Mouse (Mus musculus): ENCODE data around the gene Ctbs. TPM values are rescaled to one million over a fixed set of nuclear protein-coding genes. Genes with fewer than 3 reads are reported as not detected.
A peak's percentile ranks its signal among the peaks of the same experiment; 100 is the strongest.

Ctbs gene
- total RNA-seq, 2 experiments from 2014 or later: 25.0 to 37.1 TPM

DNA sequence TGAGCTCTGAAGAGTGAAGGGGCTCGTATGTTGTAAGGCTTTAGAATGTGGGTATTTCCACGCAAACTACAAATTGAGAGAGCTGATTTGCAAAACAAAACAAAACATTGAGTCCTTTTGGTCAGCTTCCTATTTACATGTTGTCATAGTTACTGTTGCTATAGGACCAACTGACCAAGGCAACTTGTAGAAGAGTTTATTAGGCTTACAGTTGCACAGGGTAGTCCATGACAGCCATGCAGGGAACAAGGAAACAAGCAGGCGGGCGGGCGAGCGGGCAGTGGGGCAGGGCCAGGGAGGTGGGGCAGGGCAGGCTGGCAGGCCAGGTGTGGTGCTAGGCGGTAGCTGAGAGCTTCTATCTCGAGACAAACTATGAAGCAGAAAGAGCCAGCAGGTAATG is 23.1 kb upstream of the Ctbs start:
- no peak for ATAC-seq (ENCODE audit: poor library complexity, severe bottlenecking)

DNA sequence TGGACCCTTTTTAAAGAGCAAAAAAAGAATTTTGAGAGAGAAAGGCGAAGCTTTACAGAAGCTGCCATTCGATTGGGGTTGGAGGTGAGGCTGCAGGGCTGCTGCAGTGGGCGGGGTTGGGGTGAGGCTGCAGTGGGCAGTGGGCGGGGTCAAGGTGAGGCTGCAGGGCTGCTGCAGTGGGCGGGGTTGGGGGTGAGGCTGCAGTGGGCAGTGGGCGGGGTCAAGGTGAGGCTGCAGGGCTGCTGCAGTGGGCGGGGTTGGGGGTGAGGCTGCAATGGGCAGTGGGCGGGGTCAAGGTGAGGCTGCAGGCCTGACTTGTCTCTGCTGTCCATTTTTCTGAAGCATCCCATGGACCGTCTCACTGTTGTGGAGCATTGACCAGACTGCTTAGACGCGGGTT is 16.5 kb upstream of the Ctbs start:
- peak; percentile 25; the same call in 1 of the 2 replicates for ATAC-seq (ENCODE audit: poor library complexity, severe bottlenecking)

DNA sequence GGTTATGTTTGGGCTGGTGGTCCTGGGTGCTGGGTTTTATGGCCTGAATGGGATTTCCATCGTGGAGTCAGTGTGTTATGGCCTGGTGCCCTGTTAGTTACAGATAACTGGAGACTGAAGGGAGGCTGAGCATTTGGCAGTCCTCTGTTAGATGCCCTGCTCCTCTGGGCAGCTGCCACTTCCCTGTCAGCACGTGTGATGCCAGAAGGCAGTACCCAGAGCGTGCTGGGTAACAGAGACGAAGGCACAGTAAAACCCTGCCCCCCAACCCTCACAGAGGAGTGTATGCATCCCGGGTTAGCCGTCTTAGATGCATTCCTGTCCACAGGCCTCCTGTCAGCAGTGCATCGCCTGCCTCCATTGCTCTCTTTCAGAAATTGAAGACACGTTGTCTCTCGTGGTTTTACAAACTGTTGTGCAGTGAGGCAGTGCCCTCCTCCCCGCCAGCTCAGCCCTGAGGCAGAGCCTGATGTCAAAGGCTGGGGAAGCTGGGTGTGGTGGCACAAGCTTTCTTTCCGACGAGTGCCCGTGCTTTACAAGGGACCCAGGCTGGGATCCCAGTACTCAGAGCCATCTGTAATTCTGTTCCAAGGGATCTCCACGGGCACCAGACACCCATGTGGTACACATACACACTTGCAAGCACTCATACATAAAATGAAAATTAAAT is 15.8 kb upstream of the Ctbs start:
- ATAC-seq (ENCODE audit: poor library complexity, severe bottlenecking): no peak

DNA sequence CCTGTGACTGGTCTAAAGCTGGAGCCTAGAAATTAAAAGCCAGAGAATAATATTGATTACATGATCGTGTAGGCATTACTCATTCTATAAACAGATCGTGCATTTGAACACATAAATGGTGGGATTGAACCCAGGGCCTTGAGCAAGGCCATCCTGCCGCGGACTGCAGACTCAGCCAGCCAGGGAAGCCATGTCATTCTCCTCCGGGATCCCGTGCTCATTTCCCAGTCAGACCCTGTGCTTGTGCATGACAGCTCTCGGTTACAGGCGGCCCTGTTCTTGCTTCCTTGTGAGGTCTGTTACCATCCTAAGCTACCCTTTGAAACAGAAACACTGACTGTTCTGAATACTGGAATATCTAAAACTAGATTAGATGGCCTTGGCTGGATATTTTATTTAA is 14.9 kb upstream of the Ctbs start:
- ATAC-seq (ENCODE audit: poor library complexity, severe bottlenecking): no peak

DNA sequence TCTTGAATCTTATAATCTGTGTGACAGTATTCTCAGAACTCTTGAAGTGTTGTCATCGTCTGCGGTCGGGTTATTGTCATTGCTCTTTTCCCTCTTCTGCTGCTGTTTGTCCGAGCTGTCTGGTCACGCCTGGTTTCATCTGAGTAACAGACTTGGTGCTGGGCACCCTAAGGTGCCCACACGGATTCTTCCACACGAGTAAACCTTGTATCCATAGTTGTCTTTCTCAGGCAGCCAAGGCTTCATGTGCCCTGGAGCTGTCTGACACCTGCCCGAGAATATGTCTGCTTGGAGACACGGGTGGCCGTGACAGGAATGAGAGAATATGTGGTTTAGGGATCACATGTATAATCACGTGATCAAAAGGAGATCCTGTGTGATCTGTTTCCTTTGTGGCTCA is 14.1 kb upstream of the Ctbs start:
- no peak for ATAC-seq (ENCODE audit: poor library complexity, severe bottlenecking)

DNA sequence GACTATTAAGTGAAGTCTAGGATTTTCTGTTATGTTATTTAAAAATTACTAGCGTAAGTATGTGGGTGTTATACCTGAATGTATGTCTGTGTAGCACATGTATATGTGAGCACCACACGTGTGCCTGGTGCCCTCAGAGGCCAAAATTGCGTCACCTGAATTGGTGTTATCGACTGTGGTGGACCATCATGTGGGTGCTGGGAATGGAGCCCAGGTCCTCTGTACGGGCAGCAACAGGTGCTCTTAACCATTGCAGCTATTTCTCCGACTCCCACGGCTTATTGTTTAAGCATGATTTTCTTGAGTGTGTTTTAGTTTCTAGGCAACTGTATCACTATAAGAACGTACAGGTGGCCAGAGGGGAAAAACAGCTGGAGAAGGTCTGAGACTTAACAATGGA is 13.5 kb upstream of the Ctbs start:
- ATAC-seq (ENCODE audit: poor library complexity, severe bottlenecking): no peak

DNA sequence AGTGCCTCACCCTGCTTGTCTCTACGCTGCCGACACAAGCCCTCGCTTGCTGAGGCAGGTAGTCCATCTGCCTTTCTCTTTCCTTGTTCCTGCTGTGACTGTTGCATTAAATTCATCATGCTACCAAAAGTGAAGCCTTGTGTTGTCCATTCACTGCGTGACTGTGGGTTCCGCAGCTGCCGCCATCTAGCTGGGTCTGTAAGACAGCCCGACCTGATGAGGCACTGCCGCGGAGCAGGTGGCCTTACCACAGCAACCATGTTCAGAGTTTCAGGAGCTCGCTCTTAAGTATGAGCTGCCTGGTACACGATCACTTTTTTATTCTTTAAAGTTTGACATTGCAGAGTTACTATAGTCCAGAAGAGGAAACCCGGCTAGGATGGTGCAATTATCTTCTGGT is 9.6 kb upstream of the Ctbs start:
- ATAC-seq (ENCODE audit: poor library complexity, severe bottlenecking): no peak

DNA sequence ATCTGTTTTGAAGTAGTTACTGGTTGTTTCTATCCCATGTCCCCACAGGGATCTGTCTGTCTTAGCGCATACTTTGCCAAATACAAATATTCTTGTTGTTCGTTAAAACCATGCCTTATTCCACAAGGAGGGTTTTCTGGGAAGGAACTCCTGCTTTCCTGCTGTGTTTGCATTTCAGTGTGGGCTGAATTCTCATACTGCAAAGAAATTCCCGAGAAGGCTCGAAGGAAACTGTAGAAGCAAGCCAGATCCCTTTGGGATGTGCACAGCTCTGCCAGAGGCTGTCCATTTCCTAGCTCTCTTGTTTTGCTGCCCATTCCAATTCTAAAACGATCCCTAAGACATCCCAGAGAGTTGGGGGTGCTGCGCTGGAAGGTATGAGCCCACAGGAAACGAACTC is 9.2 kb upstream of the Ctbs start:
- ATAC-seq (ENCODE audit: poor library complexity, severe bottlenecking): no peak

DNA sequence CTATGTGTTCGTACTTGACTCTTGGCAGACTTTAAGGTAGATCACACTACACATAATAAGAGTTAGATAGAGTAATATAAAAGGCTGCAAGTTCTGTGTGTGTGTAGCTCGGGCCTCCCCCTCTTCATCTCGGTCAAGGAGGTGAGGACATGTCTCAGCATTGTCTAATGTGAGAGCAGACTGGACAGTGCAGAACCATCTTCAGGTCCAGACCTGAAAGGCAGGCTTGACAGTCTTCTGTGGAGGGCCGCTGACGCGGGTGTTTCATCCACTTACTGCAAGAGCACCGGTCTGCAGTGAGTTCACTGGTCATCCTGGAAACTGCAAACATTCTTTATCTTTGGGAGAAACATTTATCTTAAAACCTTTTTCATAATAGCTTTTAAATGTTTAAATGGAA is 7.1 kb upstream of the Ctbs start:
- ATAC-seq (ENCODE audit: poor library complexity, severe bottlenecking): no peak

DNA sequence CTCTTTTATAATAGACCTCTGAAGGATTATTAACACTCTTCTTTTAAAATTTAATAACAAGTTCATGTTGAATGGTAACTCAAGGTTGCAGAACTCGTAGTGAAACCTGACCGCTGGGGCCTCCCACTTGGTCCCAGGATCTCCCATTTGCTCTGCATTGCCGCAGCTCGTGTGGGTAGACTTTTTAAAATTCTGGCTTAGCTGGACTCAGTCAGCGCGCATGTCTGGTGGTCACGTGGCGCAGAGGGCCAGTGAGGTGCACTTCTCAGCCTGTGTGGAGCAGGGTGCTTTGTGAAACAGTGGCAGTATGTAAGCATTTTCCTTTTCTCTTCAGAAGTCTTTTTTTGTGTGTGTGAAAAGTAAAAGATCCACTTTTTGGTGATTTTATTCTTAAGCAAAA is 6.7 kb upstream of the Ctbs start:
- ATAC-seq (ENCODE audit: poor library complexity, severe bottlenecking): no peak

DNA sequence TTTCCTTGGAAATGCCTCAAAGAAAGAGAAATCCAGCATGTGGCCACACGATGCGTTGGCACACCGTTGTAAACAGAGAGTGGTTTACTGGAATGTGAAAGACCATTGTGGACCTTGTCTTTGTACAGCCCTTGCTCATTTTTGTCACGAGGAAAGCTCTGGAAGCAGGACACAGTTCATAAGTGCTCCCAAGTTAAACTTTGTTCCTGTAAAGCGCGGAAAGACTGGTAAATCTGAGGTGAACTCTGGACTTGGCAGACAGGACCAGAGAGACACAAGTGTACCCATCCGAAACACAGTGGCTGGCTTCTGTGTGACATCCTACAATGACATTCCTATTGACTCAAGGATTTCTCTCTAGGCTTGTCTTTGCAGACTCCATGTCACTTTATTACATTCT is 6.2 kb upstream of the Ctbs start:
- no peak for ATAC-seq (ENCODE audit: poor library complexity, severe bottlenecking)

DNA sequence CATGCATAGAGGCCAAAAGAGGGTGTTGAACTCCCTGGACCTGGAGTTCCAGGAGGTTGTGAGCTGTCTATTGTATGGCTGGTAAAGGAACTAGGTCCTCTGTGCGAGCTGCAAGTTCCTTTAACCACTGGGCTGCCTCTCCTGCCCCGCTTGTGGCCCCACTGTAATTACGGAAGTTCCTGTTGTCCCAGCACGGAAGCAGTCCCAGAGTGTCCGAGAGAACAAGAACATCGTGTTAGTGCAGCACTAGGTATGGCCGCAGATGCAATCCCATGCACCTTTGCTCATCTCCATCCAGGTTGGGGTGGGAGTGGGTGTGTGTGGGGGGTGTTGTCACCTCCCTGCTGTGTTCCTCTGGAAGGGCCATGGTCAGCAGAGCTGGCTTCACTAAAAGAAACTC is 4.7 kb upstream of the Ctbs start:
- peak; percentile 90 for ATAC-seq (ENCODE audit: poor library complexity, severe bottlenecking)

DNA sequence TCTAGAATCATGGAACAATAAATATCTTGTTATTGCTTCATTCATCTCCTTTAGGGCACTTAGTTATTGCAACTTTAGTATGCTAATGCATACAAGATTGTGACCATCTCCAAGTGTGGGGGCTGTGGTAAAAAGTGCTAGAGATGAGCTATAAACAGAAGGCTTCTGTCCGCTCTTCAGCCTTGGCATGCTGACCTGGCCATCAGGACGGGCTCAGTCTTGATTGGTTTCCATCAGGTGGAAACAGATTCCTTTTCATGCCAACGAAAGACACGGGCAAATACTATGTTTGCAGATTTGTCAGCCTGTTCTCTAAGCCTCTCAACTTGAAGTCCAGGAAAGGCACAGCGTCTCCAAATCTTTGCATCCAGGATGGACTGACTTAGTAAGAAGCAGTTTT is 2.4 kb upstream of the Ctbs start:
- ATAC-seq (ENCODE audit: poor library complexity, severe bottlenecking): no peak

DNA sequence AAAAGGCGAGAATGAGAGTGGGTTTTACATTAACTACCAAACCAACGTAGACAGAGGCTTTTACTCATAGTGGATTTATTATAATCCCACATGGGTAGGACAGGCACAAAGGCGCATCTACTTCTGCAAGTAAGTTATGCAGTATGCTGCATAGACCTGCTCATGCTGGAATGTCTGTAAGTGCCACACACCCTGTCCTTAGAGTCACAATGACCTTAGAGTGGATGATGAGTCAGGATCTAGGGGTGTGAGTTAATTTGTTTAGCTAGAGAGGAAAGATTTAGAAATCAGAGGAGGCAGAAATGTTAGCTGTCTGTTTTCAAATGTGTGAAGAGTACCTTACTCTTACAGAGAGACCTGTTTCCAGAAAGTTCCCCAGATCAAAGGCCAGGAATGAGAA is 2.0 kb upstream of the Ctbs start:
- ATAC-seq (ENCODE audit: poor library complexity, severe bottlenecking): no peak

DNA sequence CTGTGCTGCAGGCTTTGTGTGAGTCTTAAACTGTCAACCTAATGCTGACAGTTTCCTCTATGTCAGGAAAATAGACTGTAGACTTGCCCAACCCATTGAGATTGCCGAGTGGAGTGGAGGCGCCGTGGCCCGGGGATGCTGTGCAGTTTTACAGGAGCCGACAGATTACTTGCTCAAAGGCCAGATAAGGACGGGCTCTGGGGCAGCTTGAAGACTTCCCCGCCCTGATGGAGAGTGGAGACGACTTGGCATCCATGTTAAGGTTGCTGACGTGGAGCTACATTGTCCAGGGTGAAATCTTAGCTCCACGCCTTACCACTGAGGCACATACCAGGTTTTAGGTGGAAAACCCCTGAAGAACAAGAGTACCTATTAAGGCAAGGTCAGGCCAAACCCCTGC is 1.2 kb upstream of the Ctbs start:
- no peak for ATAC-seq (ENCODE audit: poor library complexity, severe bottlenecking)

DNA sequence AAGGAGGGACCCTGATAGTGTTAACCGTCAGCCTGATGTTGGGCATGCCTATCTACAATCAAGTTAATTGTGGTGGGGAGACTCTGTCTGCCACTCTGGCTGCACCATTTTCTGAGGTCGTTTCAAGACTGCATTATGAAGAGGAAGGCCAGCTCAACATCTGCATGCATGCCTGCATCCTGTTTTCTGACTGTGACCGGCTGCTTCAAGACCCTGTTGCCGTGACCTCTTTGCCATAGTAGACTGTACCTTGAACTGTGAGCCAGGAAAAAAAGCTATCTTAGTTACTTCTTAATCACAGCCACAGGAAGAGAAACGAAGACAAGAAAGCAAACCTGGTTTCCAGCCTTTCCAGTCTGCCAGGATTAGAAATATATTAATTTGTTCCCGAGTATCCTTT is 626 bp upstream of the Ctbs start:
- ATAC-seq (ENCODE audit: poor library complexity, severe bottlenecking): no peak

DNA sequence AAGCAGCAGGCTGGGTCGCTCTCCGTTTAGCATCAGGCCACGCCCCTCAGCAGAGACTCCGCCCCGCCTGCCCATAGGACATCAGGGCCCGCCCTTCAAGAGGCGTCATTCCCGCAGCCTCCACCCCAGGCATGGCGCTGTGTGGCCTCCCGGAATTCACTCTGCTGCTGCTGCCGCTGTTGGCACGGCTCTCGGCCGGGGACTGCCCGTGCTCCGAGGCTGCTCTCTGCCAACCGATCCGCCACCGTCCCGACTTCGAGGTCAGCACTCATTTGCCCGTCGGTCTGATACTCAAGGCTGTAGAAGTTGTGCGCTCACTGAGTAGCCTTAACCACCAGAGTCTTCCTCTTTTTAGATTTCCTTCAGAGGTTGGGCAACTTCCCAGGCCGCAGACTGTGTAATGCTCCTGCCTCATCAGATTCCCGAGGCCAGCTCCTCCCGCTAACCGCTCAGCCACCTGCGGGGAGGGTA is 811 bp downstream of the Ctbs start:
- ATAC-seq (ENCODE audit: poor library complexity, severe bottlenecking): peak; percentile 89

DNA sequence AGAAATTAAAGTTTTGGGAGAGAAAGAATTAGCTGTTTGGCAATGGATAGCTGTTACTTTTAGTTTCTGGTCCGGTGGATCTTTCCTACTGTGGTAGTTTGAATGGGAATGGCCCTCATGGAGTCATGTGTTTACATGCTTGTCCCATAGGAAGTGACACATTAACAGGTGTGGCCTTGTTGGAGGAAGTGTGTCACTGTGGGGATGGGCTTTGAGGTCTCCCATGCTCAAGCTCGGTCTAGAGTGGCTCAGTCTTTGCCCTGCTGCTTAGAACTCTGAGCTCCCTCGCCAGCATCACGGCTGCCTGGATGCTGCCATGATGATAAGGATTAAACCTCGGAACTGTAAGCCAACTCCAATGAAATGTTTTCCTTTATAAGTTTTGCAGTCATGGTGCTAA is 1.8 kb downstream of the Ctbs start:
- ATAC-seq (ENCODE audit: poor library complexity, severe bottlenecking): peak; percentile 5; the same call in 1 of the 2 replicates

DNA sequence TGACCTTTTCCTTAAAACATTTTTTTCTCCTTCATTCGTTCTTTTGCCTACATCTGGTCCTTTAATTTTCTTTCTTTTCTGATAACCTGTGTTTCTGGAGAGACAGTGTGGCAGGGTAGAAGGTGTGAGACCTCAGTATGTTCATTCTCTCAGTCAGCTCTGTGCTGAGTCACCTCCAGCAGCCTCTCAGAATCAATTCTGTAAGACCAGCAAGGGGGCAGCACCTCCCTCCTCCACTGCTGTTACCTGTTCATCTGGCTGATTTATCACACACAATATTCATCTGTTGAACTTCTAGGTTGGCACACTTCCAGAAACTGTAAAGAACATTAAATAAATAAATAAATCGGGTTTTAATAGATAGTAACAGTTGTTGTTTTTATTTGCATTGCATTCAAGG is 13.3 kb downstream of the Ctbs start:
- no peak for ATAC-seq (ENCODE audit: poor library complexity, severe bottlenecking)

DNA sequence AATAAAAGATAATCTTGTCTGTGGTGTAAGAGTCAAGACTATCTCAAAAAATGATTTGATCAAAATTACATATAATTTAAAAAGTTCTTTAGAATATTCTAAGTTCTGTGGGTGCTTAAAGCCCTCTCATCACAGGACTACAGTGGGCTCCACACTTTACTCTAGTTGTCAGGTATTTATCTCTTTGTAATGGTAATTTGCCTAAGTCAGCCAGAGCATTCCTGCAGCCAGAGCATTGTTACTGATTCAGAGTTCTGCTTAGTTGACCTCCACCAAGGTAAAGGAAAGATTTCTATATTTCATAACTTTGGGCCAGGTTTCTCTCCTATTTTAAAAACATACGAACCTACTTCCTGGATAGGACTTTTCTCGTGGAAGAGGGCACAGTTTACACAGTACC is 19.6 kb downstream of the Ctbs start:
- ATAC-seq (ENCODE audit: poor library complexity, severe bottlenecking): no peak

DNA sequence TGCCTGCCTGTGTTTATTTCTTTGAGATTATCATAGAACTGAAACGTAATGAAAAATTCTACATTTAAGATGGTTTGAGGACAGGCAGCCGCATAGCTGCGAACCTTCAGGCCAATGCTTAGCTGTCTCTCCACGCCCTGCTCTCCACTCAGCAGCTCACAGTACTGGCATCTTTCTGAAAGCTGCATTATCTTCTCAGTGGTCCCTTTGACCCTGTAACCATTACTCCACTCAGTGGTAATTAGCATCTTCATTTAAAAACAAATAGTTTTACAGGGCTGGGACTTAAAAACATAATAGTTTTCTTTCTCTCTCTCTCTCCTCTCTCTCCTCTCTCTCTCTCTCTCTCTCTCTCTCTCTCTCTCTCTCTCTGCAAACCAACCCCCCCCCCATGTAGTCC is 23.1 kb downstream of the Ctbs start:
- no peak for ATAC-seq (ENCODE audit: poor library complexity, severe bottlenecking)

DNA sequence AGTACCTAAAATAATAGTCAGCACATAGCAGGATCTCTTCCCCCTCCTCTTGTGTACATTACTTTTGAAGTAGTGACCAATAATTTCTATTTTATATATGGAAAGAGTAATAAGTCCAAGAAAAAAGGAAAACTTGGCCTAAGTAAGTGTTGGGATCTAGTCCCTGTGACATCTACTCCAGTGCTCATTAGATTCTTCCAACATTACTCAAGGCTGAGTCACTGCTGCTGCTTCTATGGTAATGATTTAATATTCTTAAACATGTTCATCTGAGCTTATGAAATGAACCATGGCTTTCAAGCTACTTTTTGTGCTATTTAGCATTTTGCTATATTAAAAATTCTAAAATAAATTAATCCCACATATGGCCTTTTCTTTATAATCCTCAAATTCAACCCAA is 24.1 kb downstream of the Ctbs start:
- ATAC-seq (ENCODE audit: poor library complexity, severe bottlenecking): no peak

DNA sequence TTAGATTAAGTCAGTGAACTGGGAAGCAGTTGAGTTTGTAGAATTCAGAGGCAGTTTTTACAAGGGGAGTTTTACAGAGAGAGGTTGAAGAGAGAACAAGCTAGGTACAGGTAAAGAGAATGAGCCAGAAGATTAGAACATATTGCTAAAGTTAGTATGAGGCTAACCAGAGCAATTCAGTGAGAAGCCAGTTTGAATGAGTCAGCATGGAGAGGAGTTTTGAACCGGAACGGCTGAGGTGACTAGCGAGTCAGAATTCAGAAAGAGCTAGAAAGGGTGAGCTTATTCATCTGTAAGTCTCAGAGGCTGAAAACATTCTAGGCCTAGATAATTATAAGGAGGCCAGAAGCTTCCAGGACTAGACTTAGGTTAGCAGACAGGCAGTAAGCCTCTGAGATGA is 24.8 kb downstream of the Ctbs start:
- ATAC-seq (ENCODE audit: poor library complexity, severe bottlenecking): no peak

Measured in megakaryocyte, adult 5-6 weeks (primary cell).